Mouse (Mus musculus) megakaryocyte-erythroid progenitor cell, adult 5-6 weeks (primary cell): ENCODE data around the gene Epas1. TPM values are rescaled to one million over a fixed set of nuclear protein-coding genes. Genes with fewer than 3 reads are reported as not detected.

Source experiments
- ATAC-seq: replicated peaks from 2 replicates; pipeline ENCODE4 v1.8.0; 2016; ENCODE audit warnings: mild to moderate bottlenecking, inconsistent platforms; ENCODE audit not compliant: severe bottlenecking, poor library complexity, low FRiP score, low TSS enrichment
- total RNA-seq, 2 experiments: library from RNA; stranded (forward) in 1 of 2; stranded (reverse) in 1 of 2; fragments of 200-1000, 215-1000 nt in 1 of 2; fragments of >200 nt in 1 of 2; fragmentation: Nextera tagmentation in 1 of 2; gene quantifications; 2 replicates each; pipeline ENCODE4 v1.2.3; 2014 to 2017

The Epas1 gene
- total RNA-seq, 2 experiments from 2014 or later: not detected

DNA sequence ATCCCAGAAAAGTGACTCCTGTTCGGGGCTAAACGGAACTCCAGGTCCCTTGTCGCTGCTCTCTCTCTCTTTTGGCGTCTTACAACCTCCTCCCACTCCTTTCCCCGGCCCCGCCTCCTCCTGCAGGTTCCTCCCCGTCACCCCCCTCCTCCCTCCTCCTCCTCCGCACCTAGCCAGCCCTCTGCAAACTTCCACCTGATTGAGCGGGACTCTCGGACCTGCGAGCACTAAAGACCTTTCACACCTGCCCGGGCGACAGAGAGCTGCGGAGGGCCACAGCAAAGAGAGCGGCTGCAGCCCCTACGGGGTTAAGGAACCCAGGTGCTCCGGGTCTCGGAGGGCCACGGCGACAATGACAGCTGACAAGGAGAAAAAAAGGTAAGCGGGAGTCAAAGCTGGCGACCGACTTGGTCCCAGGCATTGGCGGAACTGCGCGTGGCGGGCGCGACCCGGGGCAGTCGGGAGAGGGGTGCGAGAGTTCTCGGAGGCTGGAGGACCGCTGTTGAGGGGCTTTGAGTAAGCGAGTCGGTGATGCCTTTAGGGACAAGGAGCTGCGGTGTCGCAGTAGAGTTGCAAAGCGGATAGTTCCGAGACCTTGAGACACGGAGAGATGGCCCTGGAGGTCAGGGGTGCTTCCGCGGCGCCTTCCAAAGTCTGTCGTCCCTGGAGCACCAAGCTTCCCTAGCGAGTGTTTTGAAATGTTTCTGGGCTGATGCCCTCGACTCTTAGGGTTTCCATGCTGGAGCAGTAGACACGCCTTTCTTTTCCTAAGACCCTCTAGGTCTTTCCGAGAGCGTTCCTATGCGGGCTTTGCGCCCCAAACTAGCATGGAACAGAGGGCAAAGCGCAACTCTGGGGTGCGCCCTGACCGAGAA is 668 bp downstream of the Epas1 start:
- peak; percentile 6; the same call in 1 of the 2 replicates for ATAC-seq

DNA sequence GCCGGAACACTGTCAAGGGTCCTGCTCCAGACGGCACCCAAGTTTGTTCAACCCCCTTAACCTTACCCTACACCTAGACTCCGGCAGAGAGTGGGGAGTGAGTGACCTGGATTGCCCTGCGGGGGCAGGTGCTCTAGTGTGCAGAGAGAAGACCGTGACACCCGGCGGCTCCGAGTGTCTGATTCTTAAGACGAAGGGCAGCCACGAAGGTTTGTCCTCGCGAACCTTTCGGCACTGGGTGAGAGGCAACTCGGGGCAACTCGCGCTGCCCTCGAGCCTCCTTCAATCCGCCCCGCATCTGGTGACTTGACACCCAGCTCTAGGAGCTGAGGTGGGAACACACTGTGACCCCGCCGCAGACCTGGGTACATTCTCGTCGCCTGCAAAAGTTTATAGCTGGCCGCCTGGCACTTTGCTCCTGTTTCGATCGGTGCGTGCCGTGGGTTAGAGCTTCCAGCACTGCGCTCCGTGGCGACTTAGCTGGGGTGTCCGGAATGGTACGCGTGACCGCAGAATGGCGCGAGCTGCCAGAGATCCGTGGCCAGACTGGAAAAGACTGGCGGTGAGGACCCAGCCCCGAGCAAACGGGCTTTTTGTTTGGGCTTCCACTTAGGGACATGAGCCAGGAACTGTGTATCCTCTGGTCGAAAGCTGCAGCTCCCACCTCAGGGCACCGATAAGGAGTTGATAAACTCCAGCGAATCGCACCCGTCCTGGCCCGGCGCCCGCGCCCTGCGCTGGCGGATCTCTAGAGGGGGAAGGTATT is 1.5 kb downstream of the Epas1 start:
- ATAC-seq: 0 out of 2 replicates have a peak, but pooled peaks have one; percentile 31

DNA sequence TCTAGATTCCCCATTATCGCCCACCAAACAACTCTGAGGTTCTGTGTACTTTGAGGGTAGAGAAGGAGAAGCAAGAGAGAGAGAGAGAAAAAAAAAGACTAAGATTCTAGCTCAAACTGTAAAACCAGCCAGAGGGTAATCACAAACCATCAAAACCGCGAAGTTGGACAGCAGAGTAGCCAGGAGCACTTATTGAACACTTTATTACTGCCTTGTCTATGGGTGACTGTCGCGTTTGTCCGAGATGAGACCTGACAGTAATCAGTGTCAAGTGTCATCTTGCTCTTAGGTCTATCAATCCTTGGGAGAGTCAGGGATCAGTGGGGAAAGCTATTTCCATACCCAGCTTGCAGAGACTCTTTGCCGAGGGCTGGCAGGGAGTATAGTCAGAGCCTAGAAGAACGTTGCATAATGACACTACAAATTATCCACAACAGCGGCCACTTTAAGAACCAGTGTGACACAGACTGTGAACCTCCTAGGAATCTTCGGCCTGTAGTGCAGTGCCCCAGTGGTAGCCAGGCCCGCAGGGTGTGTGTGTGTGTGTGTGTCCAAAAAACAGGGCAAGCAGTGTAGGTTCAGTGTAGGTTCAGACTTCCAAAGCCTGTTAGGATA is 2.2 kb downstream of the Epas1 start:
- ATAC-seq: no peak

DNA sequence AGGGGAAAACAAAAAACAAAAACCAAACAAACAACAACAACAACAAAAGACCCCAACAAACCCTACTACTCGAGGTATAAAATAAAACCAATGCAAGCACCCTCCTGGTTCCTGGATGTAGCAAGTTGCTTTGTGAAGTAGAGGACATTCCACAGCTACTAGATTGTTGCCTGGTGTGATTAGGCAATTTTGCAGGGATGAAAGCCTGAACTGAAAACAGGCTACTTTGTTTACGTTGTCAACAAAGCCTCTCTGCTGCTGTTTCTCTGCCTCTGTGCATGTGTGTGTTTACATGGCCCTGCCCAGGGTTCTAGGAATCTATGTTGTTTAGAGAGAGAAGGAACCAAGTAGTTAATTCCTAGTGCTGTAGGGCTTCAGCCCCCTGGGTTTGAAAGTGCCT is 4.1 kb downstream of the Epas1 start:
- no peak for ATAC-seq

DNA sequence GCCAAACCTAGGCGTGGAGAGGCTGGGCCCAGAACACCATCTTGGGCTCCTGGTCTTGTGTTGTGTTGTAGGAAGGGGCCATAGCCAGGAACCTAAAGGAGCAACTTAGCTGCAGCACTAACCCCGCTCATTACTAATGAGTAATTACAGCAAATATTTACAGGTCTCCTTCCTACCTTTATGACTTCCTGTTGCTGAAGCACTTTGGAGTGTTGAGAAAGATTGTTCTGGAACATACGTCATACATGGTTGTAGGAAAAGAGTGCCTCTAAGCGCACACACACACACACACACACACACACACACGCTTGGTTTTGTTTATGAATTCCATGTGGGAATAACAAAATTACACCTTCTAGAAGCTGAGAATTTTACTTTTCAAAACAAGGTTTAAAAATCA is 8.4 kb downstream of the Epas1 start:
- no peak for ATAC-seq

DNA sequence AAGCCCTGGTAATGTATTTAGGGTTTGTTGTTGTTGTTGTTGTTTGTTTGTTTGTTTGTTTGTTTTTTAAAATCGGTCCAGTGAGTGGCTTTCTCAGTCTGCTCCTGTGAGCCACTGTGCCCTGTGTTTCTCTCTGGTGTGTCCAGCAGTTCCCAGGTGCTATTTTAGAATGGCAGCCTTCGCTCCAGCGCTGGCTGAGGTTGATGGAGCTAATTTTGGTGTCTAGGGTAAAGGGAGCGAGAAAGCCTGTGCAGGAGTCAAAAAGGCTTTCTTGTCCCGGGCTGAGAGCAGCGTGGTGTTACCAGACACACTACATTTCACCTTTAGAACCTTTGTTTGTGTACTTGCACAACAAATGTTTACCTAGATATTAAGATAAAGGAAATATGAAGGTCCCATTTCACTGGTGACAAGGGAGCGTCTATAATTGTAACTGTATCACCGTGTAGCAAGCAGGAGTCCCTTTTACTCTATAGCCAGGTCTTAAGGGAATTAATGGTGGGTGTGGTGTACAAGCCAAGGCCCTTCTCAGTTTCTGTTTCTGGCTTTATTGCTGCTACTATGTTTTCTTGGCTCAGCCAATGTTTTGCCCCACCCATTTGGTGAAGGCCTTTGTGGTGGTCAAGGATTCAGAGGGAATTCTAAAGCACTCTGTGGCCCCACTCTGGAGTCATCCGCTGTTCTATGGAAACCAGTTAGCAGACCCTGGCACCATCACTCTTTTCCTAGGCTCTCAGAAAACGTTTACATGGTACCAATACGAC is 9.2 kb downstream of the Epas1 start:
- no peak for ATAC-seq

DNA sequence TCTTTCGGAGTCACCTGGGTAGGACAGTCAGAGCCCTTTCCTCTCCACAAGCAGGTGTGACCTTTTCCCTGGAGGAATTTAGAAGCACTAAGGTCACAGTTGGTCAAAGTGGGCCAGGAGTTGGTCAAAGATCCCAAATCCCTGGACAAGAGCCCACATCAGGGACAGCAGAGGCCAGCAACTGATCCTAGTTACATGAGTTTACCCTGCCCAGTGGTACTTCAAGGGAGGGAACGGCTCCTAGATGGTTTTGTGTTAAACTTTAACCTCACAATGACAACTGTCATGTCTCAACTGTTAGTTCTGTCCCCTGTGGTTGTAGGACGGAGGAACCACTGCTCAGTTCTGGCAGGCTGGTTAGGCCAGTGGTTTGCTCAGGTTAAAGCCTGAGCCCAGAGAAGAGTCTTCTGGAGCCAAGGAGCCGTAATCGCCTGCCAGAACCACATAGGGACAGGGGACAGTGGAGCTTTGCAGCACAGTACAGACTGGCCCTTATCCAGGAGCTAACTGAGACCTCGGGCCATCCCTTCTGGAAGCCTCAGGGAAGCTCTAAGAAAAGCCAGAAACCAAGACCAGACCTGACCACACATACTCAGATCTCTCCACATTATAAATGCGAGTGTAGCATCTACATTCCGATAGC is 12.4 kb downstream of the Epas1 start:
- ATAC-seq: no peak

DNA sequence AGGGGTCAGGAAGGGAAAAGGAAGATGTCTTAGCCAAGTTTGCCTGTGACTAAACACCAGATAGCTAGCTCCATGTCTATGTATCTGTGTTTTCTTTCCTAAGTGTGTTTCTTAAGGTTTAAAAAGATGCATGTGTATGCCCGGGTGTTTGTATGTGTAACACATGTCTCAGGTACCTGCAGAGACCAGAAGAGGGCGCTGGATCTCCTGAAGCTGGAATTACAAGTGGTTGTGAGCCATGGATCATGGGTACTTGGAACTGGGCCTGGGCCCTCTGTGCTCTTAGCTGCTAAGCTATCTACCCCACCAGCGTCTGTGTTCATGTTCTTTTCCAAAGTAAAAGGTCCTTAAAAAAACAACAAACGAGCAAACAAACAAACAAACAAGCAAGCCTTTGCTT is 12.9 kb downstream of the Epas1 start:
- no peak for ATAC-seq

DNA sequence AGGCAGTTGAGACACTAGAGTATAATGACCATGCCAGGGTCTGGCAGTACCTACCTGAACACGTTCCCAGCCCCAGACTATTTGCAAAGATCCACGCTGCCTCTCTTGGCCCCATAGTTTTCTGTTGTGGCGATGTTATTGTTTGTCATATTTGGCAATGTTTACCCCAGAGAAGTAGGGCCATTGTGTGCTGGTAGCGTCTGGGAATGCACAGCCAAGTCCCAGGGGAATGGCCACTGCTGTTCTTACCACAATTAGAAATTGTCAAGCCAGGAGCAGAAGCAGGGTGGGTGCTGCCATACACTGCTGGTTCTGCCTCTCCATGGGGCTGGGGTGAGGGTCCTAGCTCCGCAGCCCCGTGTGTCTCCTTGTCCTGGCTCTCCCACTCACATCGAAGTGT is 15.1 kb downstream of the Epas1 start:
- no peak for ATAC-seq

DNA sequence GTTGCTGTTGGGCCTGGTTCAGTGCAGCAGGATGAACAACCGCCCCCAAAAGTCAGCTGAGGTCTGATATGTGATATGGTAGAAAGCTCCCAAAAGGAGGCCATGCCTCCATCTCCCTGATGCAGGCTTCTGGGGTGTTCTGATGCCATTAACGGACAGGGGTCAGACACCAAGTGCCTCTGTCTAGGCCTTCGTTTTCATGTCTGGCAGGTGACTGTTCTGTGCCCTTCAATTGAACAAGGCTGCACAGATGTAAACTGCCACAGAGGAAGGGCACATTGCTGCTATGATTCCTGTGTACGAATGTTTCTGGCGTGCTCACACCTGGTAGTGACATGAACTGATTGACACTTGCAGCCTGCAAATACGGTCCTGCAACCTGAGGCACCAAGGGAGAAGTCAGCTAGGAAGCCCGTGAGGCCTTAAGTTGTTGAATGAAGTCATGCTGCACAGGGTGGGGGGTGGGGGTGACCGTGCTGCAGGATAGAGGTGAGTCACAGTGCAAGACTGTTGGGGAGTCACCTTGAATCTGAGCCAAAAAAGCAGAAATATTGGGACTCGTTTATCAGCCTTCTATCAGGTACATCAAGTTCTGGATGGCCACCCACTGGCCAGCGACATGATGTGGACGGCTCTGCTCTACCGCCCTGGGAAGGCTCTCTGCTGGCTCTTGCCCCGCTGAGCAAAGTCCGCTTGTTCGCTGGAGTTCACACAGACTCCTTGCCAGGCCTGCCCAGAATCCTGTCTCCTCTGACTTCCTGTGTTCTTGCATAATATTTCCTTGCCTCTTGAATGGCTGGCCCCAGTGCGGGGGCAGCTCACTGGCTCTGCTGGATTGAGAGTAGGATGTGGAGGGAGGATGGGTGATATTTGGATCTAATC is 16.1 kb downstream of the Epas1 start:
- no peak for ATAC-seq

DNA sequence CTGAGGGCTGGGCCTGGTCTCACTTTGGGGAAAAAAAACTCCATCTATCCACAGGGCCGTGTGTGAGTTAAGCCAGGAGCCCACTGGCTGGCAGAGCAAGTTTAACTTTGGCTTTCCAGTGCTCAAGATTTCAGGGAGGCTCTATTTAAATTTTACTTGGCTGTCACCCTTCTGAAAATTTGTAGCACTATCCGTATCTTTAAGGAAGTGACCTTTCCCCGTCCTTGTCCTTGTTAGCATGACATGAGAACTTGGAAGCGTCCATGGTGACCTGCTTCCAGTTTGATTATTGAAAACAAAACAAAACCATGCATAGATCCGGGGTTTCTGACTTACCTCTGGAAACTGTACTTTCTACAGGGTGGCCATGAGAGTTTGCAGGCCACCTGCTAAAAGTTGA is 17.3 kb downstream of the Epas1 start:
- ATAC-seq: no peak

DNA sequence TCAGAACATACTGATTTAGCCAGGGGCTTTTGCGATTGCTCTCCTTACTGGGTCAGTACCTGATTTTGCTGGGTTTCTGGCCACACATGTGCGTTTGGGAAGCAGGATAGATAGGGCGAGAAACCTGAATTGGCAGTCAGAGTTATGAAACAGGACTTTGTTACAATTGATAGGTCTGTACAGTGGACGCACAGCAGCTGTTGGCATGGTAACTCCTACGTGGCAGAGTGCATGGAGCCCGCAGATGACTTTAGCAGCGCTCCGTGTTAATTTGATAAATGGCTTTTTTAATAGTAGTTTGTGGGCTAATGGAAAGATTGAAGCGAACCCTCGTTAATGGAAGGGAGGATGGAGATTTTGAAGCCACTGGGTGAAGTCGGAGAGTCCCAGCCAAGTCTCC is 18.5 kb downstream of the Epas1 start:
- ATAC-seq: no peak

DNA sequence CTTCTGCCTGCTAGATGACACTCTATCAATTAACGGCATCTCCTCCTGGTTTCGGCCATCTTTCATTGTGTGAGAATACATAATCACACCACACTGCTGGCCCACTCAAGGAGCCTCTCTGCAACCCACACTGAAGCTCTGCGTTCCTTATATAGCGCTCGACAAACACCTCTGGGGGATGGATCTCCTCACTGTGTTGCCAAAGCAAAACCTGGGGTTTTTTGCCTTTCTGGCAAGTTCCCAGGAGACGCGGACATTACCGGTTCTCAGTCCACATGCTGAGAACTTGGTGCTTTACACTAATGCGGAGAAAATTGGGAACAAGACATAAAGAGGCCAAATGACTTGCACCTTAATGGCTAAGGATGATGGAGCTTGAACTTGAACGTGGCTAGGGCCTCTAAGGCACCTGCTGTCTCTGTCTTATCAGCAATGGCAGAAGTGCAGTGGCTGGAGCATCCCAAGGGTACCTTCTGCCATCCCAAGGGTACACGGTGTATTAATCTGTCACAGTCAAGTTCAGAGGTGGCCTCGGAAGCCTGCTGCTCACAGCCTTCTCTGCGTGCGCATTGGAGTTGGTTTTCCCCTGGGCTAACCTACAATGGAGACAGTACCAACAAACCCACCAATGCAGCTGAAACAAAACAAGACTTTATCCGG is 19.6 kb downstream of the Epas1 start:
- no peak for ATAC-seq

DNA sequence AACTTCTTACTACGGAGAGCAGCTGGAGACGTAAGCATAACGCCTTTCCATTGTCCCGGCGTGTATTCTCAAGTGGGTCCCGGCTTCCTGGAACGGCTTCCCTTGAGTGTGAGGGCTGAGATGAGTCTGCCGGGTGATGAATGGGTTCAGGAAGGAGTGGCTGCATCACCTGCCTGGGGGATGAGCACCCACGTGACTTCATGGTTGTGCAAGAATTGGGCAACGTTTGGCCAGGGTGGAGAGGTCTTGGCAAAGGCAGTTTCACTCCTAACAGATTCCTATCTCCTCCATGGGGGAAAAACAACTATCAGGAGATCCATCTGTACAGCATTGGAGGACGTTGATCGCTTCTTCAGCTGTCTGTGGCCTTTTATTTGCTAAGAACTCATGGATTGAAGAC is 23.0 kb downstream of the Epas1 start:
- ATAC-seq: no peak

DNA sequence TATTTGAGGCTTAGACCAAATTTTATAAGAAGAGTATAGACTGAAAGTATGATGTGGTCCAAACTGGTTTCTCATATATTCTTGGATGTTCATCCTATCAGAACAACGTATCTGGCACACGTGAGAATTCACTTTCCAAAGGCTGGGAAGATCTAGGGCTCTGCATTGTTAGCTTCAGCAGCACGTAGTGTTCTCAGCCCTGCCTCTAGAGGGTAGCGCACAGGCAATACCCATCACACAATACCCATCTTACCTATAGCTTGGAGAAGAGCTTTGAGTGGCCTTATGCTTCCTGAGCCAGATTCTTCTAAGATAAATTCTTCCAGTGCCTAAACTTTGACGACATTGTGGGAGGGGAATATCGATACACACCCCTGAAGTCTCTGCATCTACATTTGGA is 24.6 kb downstream of the Epas1 start:
- ATAC-seq: no peak

DNA sequence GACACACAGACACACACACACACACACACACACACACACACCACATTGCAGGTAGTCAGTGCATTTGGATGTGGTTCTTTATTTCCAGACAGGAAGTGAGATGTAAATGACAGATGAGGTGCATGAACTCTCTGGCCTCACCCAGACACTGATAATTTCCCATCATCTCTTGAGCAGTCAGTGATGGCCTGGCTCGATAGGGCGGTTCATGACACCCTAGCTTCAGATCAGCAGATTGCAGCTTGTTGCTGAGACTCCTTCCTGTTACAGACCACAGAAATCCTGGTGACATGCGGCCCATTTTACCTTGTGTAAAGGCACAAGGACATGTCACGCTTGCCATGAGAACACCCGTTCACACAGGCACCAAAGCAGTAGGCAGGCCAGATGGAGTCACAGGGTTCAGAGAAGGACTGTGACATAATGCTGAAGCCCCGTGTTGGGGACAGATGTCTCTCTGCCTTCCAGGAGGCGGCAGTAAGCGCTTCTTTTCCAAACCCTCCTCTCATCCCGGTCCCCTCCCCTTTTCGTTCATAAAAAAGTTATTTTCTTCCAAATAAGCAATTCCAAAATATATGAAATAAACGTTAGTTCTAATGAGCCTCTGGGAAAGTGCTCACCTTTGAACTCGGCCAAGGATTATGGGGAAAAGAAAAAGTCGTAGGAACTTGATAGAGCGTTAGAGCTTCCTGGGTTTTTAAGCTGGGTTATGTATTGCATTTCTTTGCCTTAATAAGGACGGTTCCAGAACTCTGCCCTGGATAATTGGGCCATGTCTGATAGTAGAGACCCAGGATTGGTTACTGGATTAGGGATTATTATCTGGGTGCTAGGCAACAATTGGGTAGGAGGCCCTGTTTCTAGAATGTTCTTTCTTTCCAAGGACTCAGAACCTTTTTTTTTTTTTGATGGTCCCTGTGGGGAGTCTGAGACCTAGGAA is 26.0 kb downstream of the Epas1 start:
- no peak for ATAC-seq
